Mouse (Mus musculus): Measurements from ENCODE around the gene Rab1b.

GRCm38 (mm10) chr19:5098363-5099143 lies 8.3 kb downstream of the Rab1b start, which contains the start of gene Cnih2:
- no peak for TF ChIP-seq GATA1 (IDR thresholded peaks at IDR 0.05; ENCODE audit: low read length)
- TF ChIP-seq TAL1 (IDR thresholded peaks at IDR 0.05; ENCODE audit: low read length), result no peak

Measured in erythroblast, embryonic 14.5 days (primary cell).